Mouse (Mus musculus): ENCODE results near the gene Shmt1. TPM values are rescaled to one million over a fixed set of nuclear protein-coding genes. Genes with fewer than 3 reads are reported as not detected.

The Shmt1 gene
- total RNA-seq, 2 experiments from 2014 or later, result 84.1 to 162 TPM

GRCm38 (mm10) chr11:60799977-60800376, 11.5 kb downstream of the Shmt1 start:
- ATAC-seq (replicated peaks; ENCODE audit: poor library complexity, severe bottlenecking), result no peak

GRCm38 (mm10) chr11:60796342-60796741, 15.2 kb downstream of the Shmt1 start:
- ATAC-seq (replicated peaks; ENCODE audit: poor library complexity, severe bottlenecking), result no peak

DNA sequence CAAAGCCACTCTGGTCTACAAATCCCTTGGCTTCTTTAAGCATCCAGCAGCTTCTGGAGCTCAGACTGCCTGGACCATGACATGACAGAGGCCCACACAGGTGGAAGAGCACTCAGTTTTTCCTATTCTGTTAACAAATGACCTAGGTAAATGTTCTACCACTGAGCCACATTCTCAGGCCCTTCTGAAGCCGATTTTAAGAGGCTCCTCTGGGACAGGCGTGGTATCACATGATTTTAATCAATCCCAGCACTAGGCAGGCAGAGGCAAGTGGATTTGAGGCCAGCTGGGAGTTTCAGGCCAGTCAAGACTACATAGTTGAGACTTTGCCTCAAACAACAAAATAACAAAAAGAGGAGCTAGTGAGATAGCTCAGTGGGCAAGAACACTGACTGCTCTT, 21.0 kb downstream of the Shmt1 start:
- ATAC-seq (replicated peaks; ENCODE audit: poor library complexity, severe bottlenecking), result no peak

DNA sequence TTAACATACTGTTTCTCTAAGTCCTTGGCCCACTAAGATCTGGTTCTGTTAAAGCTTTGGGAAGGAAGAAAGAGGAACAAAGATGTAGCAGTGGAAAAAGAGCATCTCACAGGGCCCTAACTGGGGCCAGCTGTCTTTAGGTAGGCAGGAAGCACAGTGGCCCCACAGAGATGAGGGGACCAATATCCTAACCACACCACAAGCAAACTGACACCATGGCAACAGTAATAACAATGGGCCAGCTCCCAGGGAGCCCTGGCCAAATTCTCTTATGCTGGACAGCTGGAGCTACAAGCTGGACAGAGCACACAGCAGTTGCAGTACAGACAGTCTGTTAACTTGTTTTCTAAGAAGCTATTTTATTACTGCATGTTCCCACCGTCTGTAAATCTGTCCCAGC, 23.9 kb downstream of the Shmt1 start:
- ATAC-seq (replicated peaks; ENCODE audit: poor library complexity, severe bottlenecking), result peak; percentile 66

DNA sequence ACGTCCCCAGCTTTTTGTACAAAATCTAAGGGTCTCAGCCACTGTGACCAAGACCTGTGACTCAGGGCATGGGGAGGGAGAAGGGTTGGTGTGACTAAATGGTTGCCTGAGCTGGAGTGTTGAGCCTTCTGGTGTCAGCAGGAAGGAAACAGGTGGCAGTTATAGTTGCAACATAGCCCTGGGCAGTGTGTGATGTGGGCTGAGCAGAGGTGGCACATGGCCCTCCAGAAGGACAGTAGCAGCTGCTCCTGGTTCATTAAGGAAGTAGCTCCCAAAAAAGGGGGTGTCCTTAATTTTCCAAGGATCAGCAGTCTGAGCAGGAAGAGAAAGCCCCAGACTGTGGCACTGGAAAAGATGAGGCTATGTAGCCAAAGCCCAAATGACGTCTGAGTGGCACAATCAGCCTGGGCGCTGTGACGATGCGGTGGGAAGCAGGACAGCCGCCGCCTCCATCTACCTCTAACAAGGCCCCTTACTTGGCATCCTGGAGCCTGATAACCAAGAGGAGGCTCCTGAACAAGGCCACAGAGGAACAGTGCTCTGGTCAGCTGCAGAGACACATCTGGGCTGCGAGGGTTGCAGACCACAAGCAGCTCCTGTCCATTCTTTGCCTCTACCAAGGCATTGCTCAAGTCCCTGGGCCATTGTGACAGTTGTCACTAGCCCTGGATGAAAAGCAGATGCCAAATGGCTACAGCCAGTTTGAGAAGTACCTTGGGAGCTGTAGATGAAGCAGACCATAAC, 27.2 kb downstream of the Shmt1 start:
- ATAC-seq (replicated peaks; ENCODE audit: poor library complexity, severe bottlenecking), result peak; percentile 84

GRCm38 (mm10) chr11:60779673-60780189, 31.8 kb downstream of the Shmt1 start:
- ATAC-seq (replicated peaks; ENCODE audit: poor library complexity, severe bottlenecking), result no peak

DNA sequence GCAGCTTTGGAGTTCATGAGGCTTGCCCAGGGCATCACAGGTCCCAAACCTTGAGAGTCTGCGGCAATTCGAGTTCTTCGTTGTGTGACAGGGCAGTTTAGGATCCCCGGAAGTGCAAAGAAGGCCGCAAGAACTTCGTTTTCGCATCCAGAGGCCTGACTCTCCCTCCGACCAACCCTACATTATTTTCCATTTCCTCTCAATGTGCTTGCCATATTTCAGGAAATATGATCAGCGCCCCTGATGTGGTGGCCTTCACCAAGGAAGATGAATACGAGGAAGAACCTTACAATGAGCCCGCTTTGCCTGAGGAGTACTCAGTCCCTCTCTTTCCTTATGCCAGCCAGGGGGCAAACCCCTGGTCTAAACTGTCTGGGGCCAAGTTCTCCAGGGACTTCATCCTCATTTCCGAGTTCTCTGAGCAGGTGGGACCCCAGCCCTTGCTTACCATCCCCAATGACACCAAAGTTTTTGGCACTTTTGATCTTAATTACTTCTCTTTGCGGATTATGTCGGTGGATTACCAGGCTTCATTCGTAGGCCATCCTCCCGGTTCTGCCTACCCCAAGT, 33.6 kb downstream of the Shmt1 start:
- ATAC-seq (replicated peaks; ENCODE audit: poor library complexity, severe bottlenecking), result no peak

GRCm38 (mm10) chr11:60776829-60777740, 34.4 kb downstream of the Shmt1 start, which contains the start of the genes Top3a and Smcr8:
Gene Top3a (minus strand): TSS chr11:60777365.
Gene Smcr8 (plus strand): TSS chr11:60777524.
- peak; percentile 86 for ATAC-seq (replicated peaks; ENCODE audit: poor library complexity, severe bottlenecking)

DNA sequence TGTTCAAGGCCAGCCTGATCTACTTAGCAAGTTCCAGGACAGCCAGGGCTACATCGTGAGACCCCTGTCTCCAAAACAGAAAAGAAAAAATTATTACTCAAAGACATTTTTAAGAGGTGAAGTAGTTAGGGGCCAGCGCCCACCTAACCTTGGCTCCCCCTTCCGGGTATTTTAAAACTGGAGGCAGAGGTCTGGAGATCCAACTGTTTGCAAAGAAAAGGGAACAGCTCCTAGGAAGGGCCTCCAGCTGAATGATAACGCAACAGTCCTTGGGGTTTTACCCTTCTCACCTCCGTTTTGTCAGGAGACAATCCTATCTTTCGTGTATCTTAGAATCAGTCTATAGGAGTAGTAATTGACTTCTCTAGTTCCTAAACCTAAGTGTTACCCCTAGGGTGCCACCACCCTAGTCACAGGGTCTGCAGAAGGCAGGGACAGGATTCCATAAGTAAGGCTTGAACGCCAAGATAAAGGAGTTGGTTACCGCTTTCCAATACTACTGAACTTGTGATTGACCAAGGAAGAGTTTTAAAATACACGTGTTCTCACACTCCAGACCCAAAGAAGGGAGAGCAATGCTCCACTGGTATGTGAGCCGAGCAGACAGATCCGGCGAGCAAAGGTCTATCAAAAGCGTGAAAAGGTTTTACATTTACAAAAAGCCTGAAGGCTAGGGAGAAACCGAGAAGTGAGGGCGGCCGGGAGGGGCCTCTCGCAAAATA, 35.2 kb downstream of the Shmt1 start:
- no peak for ATAC-seq (replicated peaks; ENCODE audit: poor library complexity, severe bottlenecking)

DNA sequence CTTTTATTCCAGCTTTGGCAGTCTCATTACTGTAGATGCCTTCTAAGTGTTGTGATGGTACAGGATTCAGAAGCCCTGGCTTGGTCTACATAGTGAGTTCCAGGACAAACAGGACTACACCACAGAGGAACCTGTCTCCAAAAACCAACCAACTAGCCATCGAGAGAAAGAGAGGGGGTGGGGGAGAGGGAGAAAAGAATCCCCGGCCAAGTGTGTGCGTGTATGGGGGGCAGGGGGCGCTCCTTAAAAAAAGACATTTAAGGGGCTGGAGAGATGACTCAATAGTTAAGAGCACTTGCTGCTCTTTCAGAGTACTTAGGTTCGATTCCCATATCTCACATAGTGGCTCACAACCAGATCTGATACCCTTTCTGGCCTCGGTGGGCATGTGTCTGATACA, 35.9 kb downstream of the Shmt1 start:
- no peak for ATAC-seq (replicated peaks; ENCODE audit: poor library complexity, severe bottlenecking)

DNA sequence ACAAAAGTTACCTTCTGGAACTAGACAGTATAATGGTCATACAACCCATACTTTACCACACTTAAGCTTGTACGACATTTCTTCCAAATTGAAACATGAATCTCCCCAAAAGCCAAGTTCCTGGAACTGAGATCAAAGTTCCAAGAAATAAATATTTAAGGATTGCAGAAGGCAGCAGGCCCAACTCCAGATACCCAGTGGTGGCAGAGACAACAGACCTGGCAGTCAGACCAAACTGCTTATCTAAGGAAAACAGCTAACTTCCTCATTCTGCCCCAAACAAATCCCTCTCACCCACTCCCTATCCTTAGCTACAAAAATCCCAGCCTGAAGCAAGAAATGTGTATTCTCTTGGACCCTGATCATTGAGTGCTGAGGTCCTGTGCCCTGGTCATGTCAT, 36.7 kb downstream of the Shmt1 start:
- ATAC-seq (replicated peaks; ENCODE audit: poor library complexity, severe bottlenecking), result no peak

DNA sequence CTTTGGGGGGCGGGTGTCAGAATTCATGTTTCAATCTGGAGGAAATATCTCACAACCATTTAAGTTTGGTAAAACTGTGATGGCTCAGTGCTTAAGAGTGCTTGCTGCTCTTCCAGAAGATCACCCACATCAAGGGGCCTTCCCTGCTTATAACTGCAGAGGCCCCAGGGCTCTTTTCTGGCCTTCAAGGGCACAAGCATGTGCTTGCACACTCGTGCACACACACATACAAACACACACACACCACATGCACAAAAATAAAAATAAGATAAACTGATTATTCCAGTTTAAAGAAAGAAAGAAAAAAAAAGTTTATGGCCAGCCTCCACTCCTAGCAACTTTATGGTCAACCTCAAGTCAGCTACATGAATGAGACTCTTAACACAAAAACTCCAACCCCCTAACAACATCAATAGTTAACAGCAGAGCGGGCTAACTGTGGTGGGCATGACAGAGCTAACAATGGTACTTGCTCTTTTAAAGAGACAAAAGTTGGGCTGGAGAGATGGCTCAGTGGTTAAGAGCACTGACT, 37.3 kb downstream of the Shmt1 start:
- ATAC-seq (replicated peaks; ENCODE audit: poor library complexity, severe bottlenecking), result no peak

- no peak for ATAC-seq (replicated peaks; ENCODE audit: poor library complexity, severe bottlenecking)
These were observed 39.4 kb downstream of the Shmt1 start for GRCm38 (mm10) chr11:60772161-60772560.

DNA sequence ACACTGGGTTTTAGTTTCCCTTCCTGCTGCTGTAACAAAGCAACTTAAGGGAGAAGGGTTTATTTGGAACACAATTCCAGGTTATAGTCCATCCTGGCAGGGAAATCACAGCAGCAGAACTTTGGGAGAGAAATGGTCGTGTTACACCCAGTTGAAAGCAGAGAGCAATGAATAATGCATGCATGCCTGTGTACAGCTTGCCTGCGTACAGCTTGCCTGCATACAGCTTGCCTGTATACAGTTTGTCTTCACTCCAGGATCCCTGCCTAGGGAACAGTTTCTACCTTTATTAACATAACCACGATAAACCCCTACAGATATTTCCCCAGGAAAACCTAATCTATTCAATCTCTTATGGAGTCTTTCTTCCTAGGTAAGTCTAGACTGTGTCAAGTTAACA, 40.7 kb downstream of the Shmt1 start:
- no peak for ATAC-seq (replicated peaks; ENCODE audit: poor library complexity, severe bottlenecking)

DNA sequence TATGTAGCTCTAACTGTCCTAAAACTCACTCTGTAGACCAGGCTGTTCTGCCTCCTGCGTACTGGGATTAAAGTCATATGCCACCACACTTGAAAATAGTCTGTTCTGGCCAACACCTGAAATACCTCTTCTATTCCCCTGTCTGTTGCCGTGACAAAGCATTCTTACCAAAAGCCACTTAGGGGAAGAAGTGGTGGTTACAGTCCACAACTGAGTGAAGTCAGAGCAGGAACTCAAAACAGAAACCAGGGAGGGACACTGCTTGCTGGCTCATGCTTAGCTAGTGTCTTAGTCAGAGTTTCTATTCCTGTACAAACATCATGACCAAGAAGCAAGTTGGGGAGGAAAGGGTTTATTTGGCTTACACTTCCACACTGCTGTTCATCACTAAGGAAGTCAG, 42.2 kb downstream of the Shmt1 start:
- ATAC-seq (replicated peaks; ENCODE audit: poor library complexity, severe bottlenecking), result peak; percentile 99

DNA sequence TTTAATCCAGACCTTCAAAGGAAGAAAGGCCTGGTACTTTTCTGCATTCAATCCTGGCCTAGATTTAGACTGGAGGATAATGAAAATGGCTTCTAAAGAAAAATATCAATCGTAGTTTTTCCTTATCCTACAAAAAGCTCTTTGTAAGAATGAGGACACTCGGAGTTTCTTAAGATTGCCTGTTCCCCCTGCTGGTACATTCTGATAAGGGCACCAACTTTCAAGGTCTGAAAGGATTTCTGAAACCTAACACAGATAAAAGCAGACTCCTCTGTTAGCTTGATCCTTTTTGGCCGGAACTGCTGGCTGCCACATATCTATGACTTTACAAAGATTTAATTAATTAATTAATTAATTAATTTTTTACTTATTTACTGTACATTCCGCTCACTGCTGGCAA, 44.5 kb downstream of the Shmt1 start:
- no peak for ATAC-seq (replicated peaks; ENCODE audit: poor library complexity, severe bottlenecking)

- ATAC-seq (replicated peaks; ENCODE audit: poor library complexity, severe bottlenecking), result no peak
These were observed 49.8 kb downstream of the Shmt1 start for GRCm38 (mm10) chr11:60761681-60762080.

- no peak for ATAC-seq (replicated peaks; ENCODE audit: poor library complexity, severe bottlenecking)
These were observed 55.9 kb downstream of the Shmt1 start for GRCm38 (mm10) chr11:60755570-60755969.

GRCm38 (mm10) chr11:60740321-60740720, 71.2 kb downstream of the Shmt1 start:
- no peak for ATAC-seq (replicated peaks; ENCODE audit: poor library complexity, severe bottlenecking)

Data from granulocyte monocyte progenitor cell, adult 5-6 weeks (primary cell).